Mouse (Mus musculus) hindbrain, embryonic 13.5 days (tissue): ENCODE results near the gene Msx1. TPM values are rescaled to one million over a fixed set of nuclear protein-coding genes. Genes with fewer than 3 reads are reported as not detected.

Experiments used
- ATAC-seq: fragments of 200-750 bp; cut with Nextera tagmentation; 2 replicates; pipeline ENCODE4 v1.8.0; 2017; ENCODE audit warnings: moderate TSS enrichment; ENCODE audit not compliant: low FRiP score
- H3K27ac ChIP-seq: fragments of 300-500 bp; sonication (generic); 2 replicates; pipeline ENCODE4 v1.5.1; 2015; ENCODE audit warnings: inconsistent platforms, mild to moderate bottlenecking, moderate library complexity
- H3K27me3 ChIP-seq: fragments of 300-500 bp; sonication (generic); 2 replicates; pipeline ENCODE4 v1.6.1; 2015; ENCODE audit warnings: mild to moderate bottlenecking, inconsistent platforms
- H3K36me3 ChIP-seq: fragments of 300-500 bp; sonication (generic); 2 replicates; pipeline ENCODE4 v1.6.1; 2015; ENCODE audit warnings: mild to moderate bottlenecking, inconsistent platforms
- H3K4me1 ChIP-seq: fragments of 300-500 bp; sonication (generic); replicated peaks from 2 replicates; pipeline ENCODE4 v1.6.1; 2015; ENCODE audit warnings: inconsistent platforms
- H3K4me2 ChIP-seq: fragments of 300-500 bp; sonication (generic); 2 replicates; pipeline ENCODE4 v1.6.1; 2015; ENCODE audit warnings: inconsistent platforms, mild to moderate bottlenecking, moderate library complexity
- H3K4me3 ChIP-seq: fragments of 300-500 bp; sonication (generic); 2 replicates; pipeline ENCODE4 v1.5.1; 2015; ENCODE audit warnings: mild to moderate bottlenecking, inconsistent platforms
- H3K9ac ChIP-seq: fragments of 300-500 bp; sonication (generic); 2 replicates; pipeline ENCODE4 v1.6.1; 2015; ENCODE audit warnings: mild to moderate bottlenecking, inconsistent platforms
- H3K9me3 ChIP-seq: fragments of 300-500 bp; sonication (generic); 2 replicates; pipeline ENCODE4 v1.6.1; 2016; ENCODE audit warnings: inconsistent platforms
- WGBS: fragments of 180-500 bp; shearing (Covaris S2); methylation state at CpG from one replicate; pipeline ENCODE4 v1.1.7; 2015; 5-methylcytosine and 5-hydroxymethylcytosine counted together
- polyA plus RNA-seq: library from polyadenylated mRNA; unstranded; fragments of >200 nt; fragmentation: Nextera tagmentation; extraction: Ambion mirVana; gene quantifications from 2 replicates; pipeline ENCODE4 v1.2.1, GENCODE M21; 2015

Msx1 gene
- polyA plus RNA-seq, 1 experiment from 2014 or later = 59.6 TPM

DNA sequence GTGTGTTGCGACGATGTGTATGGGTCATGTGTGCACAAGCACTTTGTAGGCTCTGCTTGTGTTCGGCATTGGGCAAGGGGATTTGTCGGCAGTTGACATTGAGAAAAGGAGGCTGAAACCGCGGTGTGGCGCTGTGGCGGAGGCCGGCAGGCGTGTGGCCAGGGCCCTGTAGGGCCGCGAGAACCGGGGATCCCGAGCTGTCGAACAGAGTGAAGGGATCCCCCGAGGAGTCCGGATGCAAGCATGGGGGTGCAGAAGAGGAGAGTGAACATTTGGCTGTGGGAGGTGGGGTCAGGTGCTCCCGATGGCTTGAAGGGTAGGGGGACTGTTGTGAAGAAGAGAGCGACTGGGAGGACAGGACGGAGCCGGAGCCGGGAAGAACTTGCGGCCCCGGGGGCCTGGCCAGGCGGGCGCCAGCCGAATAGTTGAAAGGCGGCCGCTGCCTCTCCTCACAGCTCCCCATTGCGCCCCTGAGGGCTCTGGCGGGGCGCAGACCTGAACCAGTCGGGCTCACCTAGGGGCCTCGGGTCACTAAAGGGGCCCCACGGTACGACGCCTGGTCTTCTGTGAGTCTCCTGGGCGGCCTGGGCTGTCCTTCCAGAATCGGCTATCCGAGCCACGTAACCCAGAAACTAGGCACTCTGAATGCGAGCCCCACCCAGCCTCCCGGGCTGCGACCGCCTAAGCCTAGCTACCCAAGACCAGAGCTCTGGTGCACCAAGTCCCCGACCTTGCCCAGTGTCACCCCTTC is 7.3 kb downstream of the Msx1 start:
- Histone ChIP-seq H3K4me1 (peaks cover 25% of the 10 kb centered on the region), H3K4me3 (peak overlapping the region; percentile 14), H3K27me3 (peaks cover 99% of the 10 kb centered on the region), H3K4me2 (peak overlapping the region; percentile 36), H3K9me3 (no peaks in the 10 kb centered on the region), H3K9ac (no peak overlapping the region), H3K36me3 (no peaks in the 10 kb centered on the region), H3K27ac (no peak overlapping the region)
- 1% methylated on average over 46 of the region's 46 CpGs for WGBS
- ATAC-seq = peak; percentile 68

DNA sequence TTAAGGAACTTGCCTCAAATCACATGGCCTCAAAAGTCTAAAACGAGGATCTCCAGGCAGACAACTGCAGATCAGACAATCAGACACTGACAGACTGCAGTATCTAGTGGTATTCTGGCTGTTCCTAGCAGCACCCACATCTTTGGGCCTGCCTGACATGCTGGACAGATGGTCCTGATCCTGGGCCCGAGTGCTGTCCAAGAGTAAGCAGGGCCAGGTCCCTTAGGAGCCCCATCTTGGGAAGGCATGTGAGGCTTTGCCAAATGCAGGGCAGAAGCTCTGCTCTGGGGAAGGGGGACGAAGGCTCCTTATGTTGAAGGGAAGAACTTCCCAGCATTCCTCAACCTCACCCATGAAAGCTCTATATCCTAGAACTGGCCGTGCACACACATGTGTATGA is 8.5 kb downstream of the Msx1 start:
- Histone ChIP-seq H3K4me2 (no peak overlapping the region), H3K9ac (no peak overlapping the region), H3K36me3 (no peaks in the 10 kb centered on the region), H3K4me1 (peaks cover 20% of the 10 kb centered on the region), H3K9me3 (no peaks in the 10 kb centered on the region; the same call in 1 of the 2 replicates), H3K27ac (no peak overlapping the region), H3K4me3 (no peak overlapping the region), H3K27me3 (peaks cover 89% of the 10 kb centered on the region)
- ATAC-seq = no peak
- WGBS = 81% methylated on average over 4 of the region's 4 CpGs

DNA sequence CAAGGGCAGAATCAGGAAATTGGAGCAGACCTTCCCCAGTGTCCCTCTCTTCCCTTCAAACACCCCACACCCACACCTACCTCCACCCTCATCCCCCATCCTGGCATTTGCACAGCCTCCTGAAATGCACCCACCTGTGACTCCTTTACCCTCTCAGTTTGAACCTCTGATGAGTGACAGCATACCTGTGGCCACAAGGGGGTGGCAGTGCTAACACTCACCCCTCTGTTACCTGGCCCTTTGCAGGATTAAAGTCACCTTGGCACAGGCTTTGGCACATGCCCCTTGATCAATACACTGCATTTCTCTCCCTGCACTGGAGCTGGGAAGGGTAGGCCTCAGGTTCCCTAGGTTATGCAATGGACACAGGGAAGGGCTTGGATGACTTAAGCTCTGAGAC is 10.2 kb downstream of the Msx1 start:
- Histone ChIP-seq H3K27me3 (peaks cover 80% of the 10 kb centered on the region), H3K4me2 (no peak overlapping the region), H3K9ac (no peak overlapping the region), H3K9me3 (no peaks in the 10 kb centered on the region; the same call in 1 of the 2 replicates), H3K4me3 (no peak overlapping the region), H3K4me1 (peaks cover 20% of the 10 kb centered on the region), H3K36me3 (no peaks in the 10 kb centered on the region), H3K27ac (no peak overlapping the region)
- no peak for ATAC-seq

DNA sequence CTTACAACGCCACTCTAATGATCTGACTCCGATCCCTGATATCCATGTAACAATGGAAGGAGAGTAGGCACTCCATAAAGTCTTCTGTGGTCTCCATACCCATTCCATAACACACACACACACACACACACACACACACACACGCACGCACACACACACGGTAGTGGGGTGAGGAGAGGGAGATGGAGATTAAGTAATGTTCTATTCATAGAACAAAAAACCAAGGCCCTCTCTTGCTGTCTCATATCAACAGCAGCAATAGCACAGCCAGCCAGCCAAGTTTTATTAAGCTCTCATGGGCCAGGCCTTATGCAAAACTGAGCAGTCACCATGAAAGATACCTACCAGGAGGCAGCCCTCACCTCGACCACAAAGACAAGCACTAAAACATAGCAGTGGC is 19.1 kb downstream of the Msx1 start:
- no peaks in the 10 kb centered on the region for H3K9me3 ChIP-seq
- no peak overlapping the region for H3K4me3 ChIP-seq
- WGBS = 91% methylated on average over 6 of the region's 6 CpGs

DNA sequence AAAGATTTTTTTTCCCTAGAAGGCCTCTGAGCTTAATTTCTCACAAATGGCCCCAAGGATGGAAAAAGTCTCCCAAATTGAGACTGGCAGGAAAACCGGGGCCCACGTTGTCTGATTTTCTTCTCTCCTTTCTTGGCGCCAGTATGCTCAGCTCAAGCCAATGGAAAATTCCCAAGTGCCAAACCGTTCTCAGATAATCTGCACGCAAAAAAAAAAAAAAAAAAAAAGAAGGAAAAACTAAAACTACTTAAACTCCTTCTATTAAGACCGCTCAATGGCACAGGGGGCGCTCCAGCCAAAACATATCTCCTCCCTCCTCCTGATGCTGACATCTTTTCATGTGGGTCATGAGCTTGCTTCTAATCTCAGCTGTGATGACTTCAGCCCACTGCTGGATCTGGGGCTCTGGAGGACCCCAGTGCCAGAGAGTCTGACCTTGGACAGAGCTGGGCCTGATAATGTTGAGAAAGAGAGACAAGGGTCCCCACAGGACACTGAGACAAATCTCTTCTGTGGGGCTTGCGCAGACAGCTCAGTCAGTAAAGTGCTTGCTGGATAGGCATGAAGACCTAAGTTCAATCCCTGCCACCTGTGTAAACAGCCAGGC is 19.8 kb downstream of the Msx1 start:
- H3K4me1 ChIP-seq = no peaks in the 10 kb centered on the region
- no peak overlapping the region for H3K4me2 ChIP-seq
- H3K4me3 ChIP-seq = no peak overlapping the region
- no peak for ATAC-seq
- no peak overlapping the region for H3K27ac ChIP-seq
- peaks cover 27% of the 10 kb centered on the region for H3K27me3 ChIP-seq
- H3K36me3 ChIP-seq = no peaks in the 10 kb centered on the region
- 78% methylated on average over 8 of the region's 8 CpGs for WGBS
- H3K9me3 ChIP-seq = no peaks in the 10 kb centered on the region
- H3K9ac ChIP-seq = no peak overlapping the region

More for the DNA sequence above, 19.1 kb downstream of the Msx1 start:
- ATAC-seq = no peak
- Histone ChIP-seq H3K36me3 (no peaks in the 10 kb centered on the region), H3K27me3 (peaks cover 32% of the 10 kb centered on the region), H3K4me2 (no peak overlapping the region), H3K4me1 (no peaks in the 10 kb centered on the region), H3K9ac (no peak overlapping the region), H3K27ac (no peak overlapping the region)

DNA sequence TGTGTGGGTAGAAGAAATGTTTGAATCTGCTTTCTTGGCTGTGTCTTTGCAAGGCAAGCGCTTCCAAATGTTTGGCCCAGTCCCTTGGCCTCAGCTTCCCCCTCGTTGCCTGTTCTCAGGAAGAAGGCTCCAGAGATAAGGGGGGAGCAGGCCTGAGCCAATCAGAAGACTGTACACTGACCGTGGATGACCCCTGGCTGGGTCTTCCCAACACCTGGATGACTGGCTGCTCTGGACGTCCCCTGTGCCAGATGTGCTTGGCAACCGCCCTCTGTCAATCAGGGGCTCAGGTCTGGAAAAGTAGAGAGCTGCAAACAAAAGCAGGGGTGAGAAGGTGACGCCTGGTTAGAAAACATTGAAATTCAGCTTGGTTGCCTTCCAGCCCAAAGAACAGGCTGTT is 27.1 kb downstream of the Msx1 start:
- ATAC-seq = no peak
- H3K4me1 ChIP-seq = no peaks in the 10 kb centered on the region
- no peak overlapping the region for H3K27ac ChIP-seq
- 72% methylated on average over 6 of the region's 6 CpGs for WGBS
- H3K27me3 ChIP-seq = peaks cover 8% of the 10 kb centered on the region; the same call in 1 of the 2 replicates
- no peak overlapping the region for H3K4me3 ChIP-seq
- H3K9me3 ChIP-seq = no peaks in the 10 kb centered on the region
- no peaks in the 10 kb centered on the region for H3K36me3 ChIP-seq
- H3K9ac ChIP-seq = no peak overlapping the region
- no peak overlapping the region for H3K4me2 ChIP-seq

DNA sequence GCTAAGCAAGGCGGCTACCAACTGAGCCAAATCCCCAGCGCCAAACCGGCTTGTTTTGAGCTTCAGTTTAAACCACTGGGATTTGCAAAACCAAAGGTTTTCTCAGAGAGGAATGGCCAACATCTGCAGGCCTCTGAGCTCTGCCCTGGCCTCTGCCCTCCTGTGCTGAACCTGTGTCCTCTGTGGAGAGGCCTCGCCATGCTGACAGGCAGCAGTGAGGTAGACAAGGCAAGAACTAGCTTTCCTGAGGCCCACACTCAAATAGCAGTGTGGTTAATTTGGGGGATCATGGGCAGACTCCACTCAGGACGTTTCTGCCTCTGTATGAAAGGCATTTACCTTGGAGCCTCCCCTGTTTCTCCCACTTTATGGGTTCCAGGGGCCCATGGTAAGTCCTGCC is 27.6 kb downstream of the Msx1 start:
- Histone ChIP-seq H3K27me3 (peaks cover 8% of the 10 kb centered on the region; the same call in 1 of the 2 replicates), H3K4me2 (no peak overlapping the region), H3K27ac (no peak overlapping the region), H3K4me3 (no peak overlapping the region), H3K36me3 (no peaks in the 10 kb centered on the region), H3K4me1 (no peaks in the 10 kb centered on the region), H3K9me3 (no peaks in the 10 kb centered on the region), H3K9ac (no peak overlapping the region)
- WGBS = 80% methylated on average over 5 of the region's 5 CpGs
- no peak for ATAC-seq

DNA sequence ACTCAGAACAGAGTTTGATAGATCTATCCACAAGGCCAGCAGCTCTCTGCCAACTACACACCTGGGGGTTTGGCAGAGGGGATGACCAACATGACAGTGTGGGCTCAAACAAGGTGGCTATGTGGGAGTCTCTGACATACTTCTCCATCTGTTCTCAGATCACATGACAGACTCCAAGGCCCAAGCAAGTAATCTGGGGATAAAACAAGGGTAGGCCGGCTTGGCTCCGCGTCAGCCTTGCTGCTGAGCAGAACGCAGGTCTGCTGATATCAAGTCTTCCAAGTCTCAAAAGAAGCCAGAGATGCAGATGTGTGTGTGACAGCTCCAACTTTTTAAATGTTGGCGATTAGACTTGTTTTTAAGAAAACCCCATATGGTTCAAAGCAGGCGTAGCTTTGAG is 28.7 kb downstream of the Msx1 start:
- 0 out of 2 replicates have a peak, but pooled peaks cover 6% of the 10 kb centered on the region for H3K27me3 ChIP-seq
- ATAC-seq = no peak

DNA sequence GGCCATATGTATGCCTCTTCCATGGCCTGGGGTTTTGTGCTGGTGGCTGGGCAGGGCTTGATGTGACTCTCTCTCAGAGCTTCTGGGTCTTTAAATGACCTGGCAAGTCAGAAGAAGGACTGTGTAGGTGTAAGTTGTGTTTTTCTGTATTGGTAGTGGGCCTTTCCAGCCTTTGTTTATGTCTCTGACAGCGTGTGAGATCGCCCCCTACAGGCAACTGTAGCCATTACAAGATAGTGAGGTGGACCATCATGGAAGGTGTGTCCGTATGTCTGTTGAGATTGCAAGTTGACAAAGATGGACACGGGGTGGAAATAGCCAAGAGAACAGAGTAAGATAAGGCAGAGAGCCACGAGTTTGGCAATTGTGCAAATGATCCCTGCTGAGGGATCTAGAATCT is 32.2 kb downstream of the Msx1 start:
- no peak overlapping the region for H3K4me2 ChIP-seq

More for the DNA sequence above, 28.7 kb downstream of the Msx1 start:
- H3K9ac ChIP-seq = no peak overlapping the region
- no peak overlapping the region for H3K27ac ChIP-seq
- H3K4me3 ChIP-seq = no peak overlapping the region
- no peaks in the 10 kb centered on the region for H3K9me3 ChIP-seq
- 95% methylated on average over 6 of the region's 6 CpGs for WGBS
- no peaks in the 10 kb centered on the region for H3K36me3 ChIP-seq
- H3K4me2 ChIP-seq = no peak overlapping the region
- no peaks in the 10 kb centered on the region for H3K4me1 ChIP-seq

DNA sequence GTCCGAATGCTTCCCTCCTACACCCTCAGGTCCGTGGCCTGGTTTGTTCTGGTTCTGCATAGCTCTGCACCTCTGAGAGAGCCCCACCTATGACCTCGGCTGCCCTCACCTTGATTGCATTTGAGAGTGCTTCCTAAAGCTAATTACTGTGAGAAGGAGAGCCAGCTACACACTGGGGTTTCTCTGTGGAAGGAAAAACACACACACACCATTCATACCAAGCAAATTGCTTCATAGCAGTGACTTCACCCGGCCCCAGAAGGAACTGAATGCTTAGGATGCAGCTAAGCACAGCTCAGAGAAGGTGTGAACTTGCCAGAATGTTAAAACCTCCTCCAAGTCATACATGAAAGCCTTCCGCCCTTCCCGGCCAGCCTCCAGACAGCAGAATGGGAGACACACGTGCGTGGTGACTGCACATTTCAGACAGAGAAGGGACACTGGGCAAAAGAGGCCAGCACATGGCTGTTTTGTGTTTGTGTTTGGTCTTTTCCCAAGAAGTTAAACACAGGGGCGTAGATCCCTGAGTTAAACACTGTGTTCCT is 39.5 kb downstream of the Msx1 start:
- no peak overlapping the region for H3K4me3 ChIP-seq
- no peaks in the 10 kb centered on the region for H3K4me1 ChIP-seq
- no peak overlapping the region for H3K9ac ChIP-seq
- 86% methylated on average over 9 of the region's 9 CpGs for WGBS
- H3K27me3 ChIP-seq = peaks cover 15% of the 10 kb centered on the region; the same call in 1 of the 2 replicates
- ATAC-seq = no peak
- H3K4me2 ChIP-seq = no peak overlapping the region
- no peaks in the 10 kb centered on the region for H3K36me3 ChIP-seq
- H3K27ac ChIP-seq = no peak overlapping the region
- no peaks in the 10 kb centered on the region for H3K9me3 ChIP-seq

More for the DNA sequence above, 32.2 kb downstream of the Msx1 start:
- H3K9me3 ChIP-seq = no peaks in the 10 kb centered on the region
- H3K27me3 ChIP-seq = 0 out of 2 replicates have a peak, but pooled peaks cover 6% of the 10 kb centered on the region
- no peaks in the 10 kb centered on the region for H3K4me1 ChIP-seq
- H3K27ac ChIP-seq = no peak overlapping the region
- WGBS = 53% methylated on average over 5 of the region's 5 CpGs
- ATAC-seq = no peak
- no peaks in the 10 kb centered on the region for H3K36me3 ChIP-seq
- no peak overlapping the region for H3K9ac ChIP-seq
- H3K4me3 ChIP-seq = no peak overlapping the region

DNA sequence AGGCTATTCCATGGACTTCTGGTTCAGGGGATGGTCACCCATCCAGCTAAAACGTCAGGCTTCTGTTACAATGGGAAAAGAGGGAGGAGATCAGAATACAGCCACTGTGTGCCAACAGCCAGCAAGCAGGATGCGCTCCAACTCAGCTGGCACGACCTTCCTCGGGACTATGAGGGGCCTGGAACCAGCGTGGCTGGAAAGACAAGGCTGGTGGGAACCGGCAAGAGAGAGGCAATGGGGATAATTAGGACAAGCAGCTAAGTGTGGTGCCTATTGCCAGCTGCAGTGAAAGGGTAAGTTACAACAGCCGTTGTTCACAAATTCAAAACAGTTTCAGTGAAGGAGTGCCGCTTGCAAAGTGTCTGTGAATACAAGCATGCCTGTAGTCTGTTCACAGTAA is 41.1 kb downstream of the Msx1 start:
- WGBS = 71% methylated on average over 8 of the region's 8 CpGs
- no peaks in the 10 kb centered on the region for H3K4me1 ChIP-seq
- H3K36me3 ChIP-seq = no peaks in the 10 kb centered on the region
- no peak overlapping the region for H3K27ac ChIP-seq
- H3K4me3 ChIP-seq = no peak overlapping the region
- no peak for ATAC-seq
- no peak overlapping the region for H3K9ac ChIP-seq
- peaks cover 18% of the 10 kb centered on the region; the same call in 1 of the 2 replicates for H3K27me3 ChIP-seq
- H3K4me2 ChIP-seq = no peak overlapping the region
- H3K9me3 ChIP-seq = no peaks in the 10 kb centered on the region

DNA sequence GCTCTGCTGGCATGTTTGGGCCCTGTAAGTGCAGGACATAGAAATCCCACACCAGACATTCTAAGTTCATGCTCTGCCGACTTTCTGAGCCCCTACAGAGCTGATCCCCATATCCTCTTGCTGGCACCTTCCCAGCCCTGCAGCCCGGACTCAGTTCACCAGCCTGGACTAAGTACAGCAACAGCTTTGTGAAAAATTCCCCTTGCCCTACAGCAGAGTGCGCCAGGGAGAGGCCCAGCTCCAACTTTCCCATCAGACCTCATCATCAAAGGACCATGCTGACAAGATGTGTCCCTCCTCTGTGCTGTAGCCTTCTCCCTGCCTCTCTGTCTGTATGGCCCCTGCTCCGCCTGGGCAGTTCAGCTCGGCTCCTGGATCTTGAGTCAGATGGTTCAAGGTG is 48.7 kb downstream of the Msx1 start:
- ATAC-seq = no peak
- H3K27ac ChIP-seq = no peak overlapping the region
- H3K27me3 ChIP-seq = peaks cover 65% of the 10 kb centered on the region
- 0 out of 2 replicates have a peak, but pooled peaks cover 3% of the 10 kb centered on the region for H3K9me3 ChIP-seq
- no peaks in the 10 kb centered on the region for H3K4me1 ChIP-seq
- WGBS = 54% methylated on average over 5 of the region's 5 CpGs
- H3K4me2 ChIP-seq = no peak overlapping the region
- no peak overlapping the region for H3K9ac ChIP-seq
- H3K36me3 ChIP-seq = no peaks in the 10 kb centered on the region
- no peak overlapping the region for H3K4me3 ChIP-seq
